Mouse (Mus musculus) lung, embryonic 16.5 days (tissue): ENCODE measurements around the gene Rasgef1a. TPM values are rescaled to one million over a fixed set of nuclear protein-coding genes. Genes with fewer than 3 reads are reported as not detected.

Source experiments
- ATAC-seq: fragments of 200-750 bp; cut with Nextera tagmentation; 2 replicates; pipeline ENCODE4 v1.8.0; 2017; ENCODE audit warnings: low read depth, mild to moderate bottlenecking, moderate library complexity
- H3K27ac ChIP-seq: fragments of 300-500 bp; sonication (generic); 2 replicates; pipeline ENCODE4 v1.5.1; 2014; ENCODE audit warnings: mild to moderate bottlenecking, control low read depth, low read length
- H3K27me3 ChIP-seq: fragments of 300-500 bp; sonication (generic); 2 replicates; pipeline ENCODE4 v1.6.1; 2014; ENCODE audit warnings: low read depth, low read length, mixed read lengths; ENCODE audit not compliant: control insufficient read depth, insufficient read depth
- H3K36me3 ChIP-seq: fragments of 300-500 bp; sonication (generic); 2 replicates; pipeline ENCODE4 v1.6.1; 2014; ENCODE audit warnings: low read length; ENCODE audit not compliant: control insufficient read depth, insufficient read depth
- H3K4me1 ChIP-seq: fragments of 300-500 bp; sonication (generic); replicated peaks from 2 replicates; pipeline ENCODE4 v1.6.1; 2014; ENCODE audit warnings: low read length, mixed read lengths; ENCODE audit not compliant: control insufficient read depth, insufficient read depth
- H3K4me2 ChIP-seq: fragments of 300-500 bp; sonication (generic); 2 replicates; pipeline ENCODE4 v1.6.1; 2014; ENCODE audit warnings: low read depth, low read length, control low read depth
- H3K4me3 ChIP-seq: fragments of 300-500 bp; sonication (generic); 2 replicates; pipeline ENCODE4 v1.5.1; 2014; ENCODE audit warnings: mild to moderate bottlenecking, low read length, control low read depth
- H3K9ac ChIP-seq: fragments of 300-500 bp; sonication (generic); 2 replicates; pipeline ENCODE4 v1.6.1; 2014; ENCODE audit warnings: low read length, control low read depth
- H3K9me3 ChIP-seq: fragments of 300-500 bp; sonication (generic); 2 replicates; pipeline ENCODE4 v1.6.1; 2016; ENCODE audit warnings: low read length; ENCODE audit not compliant: control insufficient read depth
- WGBS: fragments of 180-500 bp; shearing (Covaris S2); extraction: QIAGEN DNeasy Blood & Tissue Kit; methylation state at CpG from one replicate; pipeline ENCODE4 v1.1.7; 2014; 5-methylcytosine and 5-hydroxymethylcytosine counted together
- polyA plus RNA-seq: library from polyadenylated mRNA; unstranded; fragments of >200 nt; fragmentation: Nextera tagmentation; extraction: Ambion mirVana; gene quantifications from 2 replicates; pipeline ENCODE4 v1.2.1, GENCODE M21; 2015

Gene Rasgef1a
- polyA plus RNA-seq = 6.1 and 6.3 TPM in 2 replicates

GRCm38 (mm10) chr6:118010756-118011615, at the start of gene Rasgef1a:
Gene Rasgef1a, plus strand, starts transcription at chr6:118011438.
- peaks cover 2% of the 10 kb centered on the region; the same call in 1 of the 2 replicates for H3K9me3 ChIP-seq

GRCm38 (mm10) chr6:117963201-117963600, 48.0 kb upstream of the Rasgef1a start:
- Histone ChIP-seq H3K36me3 (no peaks in the 10 kb centered on the region), H3K27ac (no peak overlapping the region), H3K4me2 (no peak overlapping the region), H3K4me3 (no peak overlapping the region), H3K27me3 (no peaks in the 10 kb centered on the region), H3K4me1 (no peaks in the 10 kb centered on the region), H3K9me3 (no peaks in the 10 kb centered on the region), H3K9ac (no peak overlapping the region)
- WGBS = 78% methylated on average over 3 of the region's 3 CpGs
- ATAC-seq = no peak

More at GRCm38 (mm10) chr6:118010756-118011615, at the start of gene Rasgef1a:
- no peak within 1 kb of the TSS for H3K27ac ChIP-seq
- no peaks in the 10 kb centered on the region for H3K36me3 ChIP-seq
- peak within 1 kb of the TSS; percentile 54 for H3K4me3 ChIP-seq
- H3K27me3 ChIP-seq = peaks cover 27% of the 10 kb centered on the region
- peak; percentile 49; the same call in 1 of the 2 replicates for ATAC-seq
- peak within 1 kb of the TSS; percentile 94 for H3K4me2 ChIP-seq
- peak within 1 kb of the TSS; percentile 58 for H3K9ac ChIP-seq
- WGBS = 20% methylated on average over 30 of the region's 70 CpGs
- H3K4me1 ChIP-seq = peaks cover 4% of the 10 kb centered on the region

DNA sequence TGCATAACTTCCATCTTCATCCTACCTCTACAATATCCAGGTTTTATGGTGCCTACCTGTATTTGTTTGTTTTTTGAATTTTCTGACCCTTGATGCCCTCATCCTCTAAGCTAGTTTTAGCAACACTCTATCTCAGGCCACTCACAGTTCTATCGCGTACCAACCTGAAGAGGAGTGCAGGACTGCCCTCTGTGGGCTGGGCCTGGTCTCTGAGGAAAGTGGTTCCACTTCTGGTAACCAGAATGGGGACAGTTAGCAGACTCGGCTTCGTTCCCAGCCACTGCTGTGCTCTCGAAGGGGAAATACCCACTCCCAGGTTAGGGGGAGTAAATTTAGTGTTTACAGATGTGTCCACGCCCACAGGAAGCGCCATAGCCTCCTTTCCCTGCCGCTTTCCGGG, 44.5 kb upstream of the Rasgef1a start:
- no peak for ATAC-seq
- H3K4me1 ChIP-seq = no peaks in the 10 kb centered on the region

DNA sequence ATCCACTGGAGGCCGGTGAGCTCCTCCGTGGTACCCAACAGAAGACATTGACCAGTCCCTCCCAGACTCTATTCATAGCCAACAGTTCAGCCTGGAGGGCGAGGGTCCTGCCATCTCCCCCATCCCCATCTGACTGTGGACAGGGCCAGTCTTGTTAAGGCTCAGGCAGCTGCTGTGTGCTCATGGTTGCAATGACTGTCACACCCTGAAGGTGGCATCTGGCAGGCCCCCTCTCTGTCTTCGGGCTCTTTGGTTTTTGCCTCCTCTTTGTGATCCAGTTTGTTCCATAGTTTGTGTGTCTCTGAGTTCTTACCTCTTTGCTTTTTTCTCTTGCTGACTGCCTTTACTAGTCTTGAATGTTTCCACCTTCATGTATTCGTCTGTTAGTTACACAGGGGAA, 24.1 kb upstream of the Rasgef1a start:
- ATAC-seq = no peak
- H3K27ac ChIP-seq = no peak overlapping the region
- H3K4me2 ChIP-seq = no peak overlapping the region
- H3K4me1 ChIP-seq = no peaks in the 10 kb centered on the region
- H3K36me3 ChIP-seq = no peaks in the 10 kb centered on the region
- 53% methylated on average over 5 of the region's 5 CpGs for whole genome bisulfite sequencing
- no peaks in the 10 kb centered on the region for H3K27me3 ChIP-seq
- H3K9me3 ChIP-seq = no peaks in the 10 kb centered on the region
- H3K9ac ChIP-seq = no peak overlapping the region
- no peak overlapping the region for H3K4me3 ChIP-seq

More for the DNA sequence above, 44.5 kb upstream of the Rasgef1a start:
- Histone ChIP-seq H3K4me3 (no peak overlapping the region), H3K27me3 (no peaks in the 10 kb centered on the region), H3K9me3 (no peaks in the 10 kb centered on the region), H3K4me2 (no peak overlapping the region), H3K27ac (no peak overlapping the region), H3K9ac (no peak overlapping the region), H3K36me3 (no peaks in the 10 kb centered on the region)
- 31% methylated on average over 9 of the region's 9 CpGs for WGBS

- Histone ChIP-seq H3K9ac (no peak overlapping the region), H3K27ac (no peak overlapping the region), H3K9me3 (no peaks in the 10 kb centered on the region), H3K4me2 (no peak overlapping the region), H3K4me1 (no peaks in the 10 kb centered on the region), H3K4me3 (no peak overlapping the region), H3K27me3 (no peaks in the 10 kb centered on the region), H3K36me3 (no peaks in the 10 kb centered on the region)
- WGBS = 76% methylated on average over 7 of the region's 7 CpGs
- ATAC-seq = no peak
Observed at GRCm38 (mm10) chr6:117989209-117989608, 22.0 kb upstream of the Rasgef1a start.

GRCm38 (mm10) chr6:117990649-117991048, 20.6 kb upstream of the Rasgef1a start:
- Histone ChIP-seq H3K4me2 (no peak overlapping the region), H3K4me3 (no peak overlapping the region), H3K9me3 (no peaks in the 10 kb centered on the region), H3K4me1 (no peaks in the 10 kb centered on the region), H3K27me3 (no peaks in the 10 kb centered on the region), H3K9ac (no peak overlapping the region), H3K36me3 (no peaks in the 10 kb centered on the region), H3K27ac (no peak overlapping the region)
- ATAC-seq = no peak
- 72% methylated on average over 8 of the region's 8 CpGs for WGBS

GRCm38 (mm10) chr6:117991297-117991696, 19.9 kb upstream of the Rasgef1a start:
- no peak for ATAC-seq
- H3K4me1 ChIP-seq = no peaks in the 10 kb centered on the region
- no peak overlapping the region for H3K4me2 ChIP-seq
- 59% methylated on average over 7 of the region's 7 CpGs for WGBS
- H3K4me3 ChIP-seq = no peak overlapping the region
- no peaks in the 10 kb centered on the region for H3K36me3 ChIP-seq
- no peak overlapping the region for H3K27ac ChIP-seq
- no peak overlapping the region for H3K9ac ChIP-seq
- H3K27me3 ChIP-seq = no peaks in the 10 kb centered on the region
- no peaks in the 10 kb centered on the region for H3K9me3 ChIP-seq

GRCm38 (mm10) chr6:117991928-117992327, 19.3 kb upstream of the Rasgef1a start:
- no peak overlapping the region for H3K27ac ChIP-seq
- no peaks in the 10 kb centered on the region for H3K9me3 ChIP-seq
- WGBS = 51% methylated on average over 8 of the region's 8 CpGs
- H3K27me3 ChIP-seq = no peaks in the 10 kb centered on the region
- H3K4me3 ChIP-seq = no peak overlapping the region
- no peaks in the 10 kb centered on the region for H3K36me3 ChIP-seq
- peak; percentile 78 for ATAC-seq
- no peaks in the 10 kb centered on the region for H3K4me1 ChIP-seq
- no peak overlapping the region for H3K4me2 ChIP-seq
- H3K9ac ChIP-seq = no peak overlapping the region

DNA sequence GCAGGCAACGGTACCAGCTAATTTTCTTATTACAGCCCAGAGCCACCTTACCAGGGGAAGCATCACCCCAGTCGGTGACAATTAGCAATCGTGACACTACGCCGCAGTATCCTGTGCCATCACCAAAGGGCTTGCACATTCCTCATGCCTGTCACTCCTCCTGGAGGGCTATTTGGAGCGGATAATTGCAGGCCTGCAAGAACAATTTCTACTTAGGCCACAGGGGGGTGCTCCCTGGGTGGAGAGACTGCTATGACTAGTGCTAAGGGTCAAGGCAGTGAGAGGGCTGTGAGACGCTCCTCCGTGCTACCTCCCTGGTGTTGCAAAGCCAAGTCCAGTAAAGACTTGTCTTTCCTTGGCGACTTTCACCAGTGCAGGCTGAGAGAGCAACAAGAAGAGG, 16.1 kb upstream of the Rasgef1a start:
- no peak for ATAC-seq
- Histone ChIP-seq H3K4me3 (no peak overlapping the region), H3K9me3 (no peaks in the 10 kb centered on the region), H3K4me1 (no peaks in the 10 kb centered on the region), H3K9ac (no peak overlapping the region), H3K27ac (no peak overlapping the region), H3K4me2 (no peak overlapping the region), H3K27me3 (no peaks in the 10 kb centered on the region), H3K36me3 (no peaks in the 10 kb centered on the region)
- WGBS = 45% methylated on average over 9 of the region's 9 CpGs
